Mouse (Mus musculus) testis, adult 2 months (tissue): ENCODE measurements around the gene Chrne. TPM values are rescaled to one million over a fixed set of nuclear protein-coding genes. Genes with fewer than 3 reads are reported as not detected.
A peak's percentile ranks its signal among the peaks of the same experiment; 100 is the strongest.

Experiments
- H3K27ac ChIP-seq: fragments of 200-500 bp; 2 replicates; pipeline ENCODE4 v1.5.1; 2012; ENCODE audit warnings: low read depth, low read length; ENCODE audit not compliant: control insufficient read depth, insufficient read depth
- H3K27me3 ChIP-seq: fragments of 200-500 bp; 2 replicates; pipeline ENCODE4 v1.6.1; 2012; ENCODE audit warnings: mild to moderate bottlenecking, low read length, moderate library complexity; ENCODE audit not compliant: control insufficient read depth, insufficient read depth
- H3K36me3 ChIP-seq: fragments of 200-500 bp; 2 replicates; pipeline ENCODE4 v1.6.1; 2012; ENCODE audit warnings: mild to moderate bottlenecking, low read length; ENCODE audit not compliant: control insufficient read depth, insufficient read depth
- H3K4me1 ChIP-seq: fragments of 200-500 bp; 2 replicates; pipeline ENCODE4 v1.6.1; 2012; ENCODE audit warnings: low read length; ENCODE audit not compliant: control insufficient read depth, insufficient read depth
- H3K4me3 ChIP-seq: fragments of 200-500 bp; 2 replicates; pipeline ENCODE4 v1.5.1; 2012; ENCODE audit warnings: low read depth, mild to moderate bottlenecking, low read length, moderate library complexity, mixed read lengths; ENCODE audit not compliant: control insufficient read depth
- CTCF ChIP-seq: fragments of 200-500 bp; IDR thresholded peaks from 2 replicates; pipeline ENCODE4 v1.5.1; 2012; ENCODE audit warnings: low read depth, mild to moderate bottlenecking, inconsistent platforms, low read length, moderate library complexity; ENCODE audit not compliant: control insufficient read depth, insufficient read depth, insufficient replicate concordance
- POLR2A ChIP-seq: fragments of 200-500 bp; IDR thresholded peaks from 2 replicates; pipeline ENCODE4 v1.6.1; 2012; ENCODE audit warnings: low read depth, mild to moderate bottlenecking, inconsistent platforms, low read length, moderate library complexity; ENCODE audit not compliant: control insufficient read depth
- polyA plus RNA-seq: library from polyadenylated mRNA; depleted of rRNA; stranded (reverse); fragments of >200 nt; gene quantifications from 2 replicates; pipeline ENCODE4 v1.2.3, GENCODE M21; 2012

The Chrne gene
- polyA plus RNA-seq, 1 experiment: 243 TPM

DNA sequence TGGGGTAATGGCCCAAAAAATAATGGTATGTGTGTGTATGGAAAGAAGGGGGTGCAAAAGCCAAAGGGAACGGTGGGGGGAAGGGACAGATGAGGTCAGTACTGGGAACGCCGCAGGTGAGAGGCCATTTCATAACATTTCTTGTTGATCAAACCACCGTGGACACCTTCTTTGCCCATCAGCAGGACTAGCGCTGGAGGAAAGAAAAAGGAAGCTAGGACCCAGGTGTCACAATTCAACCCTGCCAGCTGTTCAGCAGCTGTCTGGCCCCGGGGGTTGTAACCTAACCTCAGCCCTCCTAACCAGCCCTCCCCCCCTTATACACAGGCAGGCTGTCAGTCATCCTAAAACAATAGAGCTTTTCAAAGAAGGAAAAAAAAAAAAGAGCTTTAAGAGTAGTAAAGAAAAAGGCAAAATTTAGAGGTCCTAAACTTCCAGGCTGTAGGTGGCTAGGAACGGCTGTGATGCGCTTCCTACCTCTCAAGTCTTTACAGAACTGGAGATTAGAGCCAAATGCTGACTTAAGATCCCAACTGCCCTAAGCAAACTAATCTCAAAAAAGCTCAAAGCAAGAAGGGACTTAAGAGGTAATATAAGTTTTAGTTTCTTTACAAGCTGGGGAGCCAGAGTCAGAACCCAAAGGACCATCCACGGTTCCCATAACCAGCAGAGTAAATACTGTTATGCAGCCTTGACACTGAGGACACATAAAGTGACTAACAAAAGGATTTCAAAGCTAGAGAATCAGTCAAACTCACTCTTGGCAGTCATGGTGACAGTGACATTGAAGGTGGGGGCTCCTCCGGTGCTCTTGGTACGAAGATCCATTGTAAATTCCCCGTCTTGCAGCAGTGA is 33.2 kb upstream of the Chrne start:
- TF ChIP-seq CTCF: no peak
- no peak for TF ChIP-seq POLR2A
- no peak overlapping the region; the same call in 1 of the 2 replicates for H3K27ac ChIP-seq

DNA sequence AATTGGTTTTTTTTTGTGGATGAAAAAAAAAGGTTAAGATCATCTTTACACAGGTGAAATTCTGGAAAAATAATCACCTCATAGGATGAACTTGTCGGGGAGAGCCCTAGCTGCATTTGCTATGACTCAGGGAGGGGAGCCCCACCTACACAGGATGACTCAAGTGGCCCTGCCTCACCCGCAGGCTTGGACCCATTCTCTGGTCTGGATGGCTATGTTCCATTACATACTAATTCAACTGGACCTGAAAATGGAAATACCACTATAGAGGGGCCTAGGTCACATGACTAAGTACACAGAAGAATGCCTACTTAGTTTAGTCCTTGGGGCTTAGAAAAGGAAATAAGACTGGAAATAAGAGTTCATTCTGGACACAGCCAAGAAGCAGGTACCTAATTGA is 32.4 kb upstream of the Chrne start:
- Histone ChIP-seq H3K36me3 (no peaks in the 10 kb centered on the region; the same call in 1 of the 2 replicates), H3K27ac (no peak overlapping the region), H3K27me3 (no peaks in the 10 kb centered on the region), H3K4me1 (peaks cover 19% of the 10 kb centered on the region), H3K4me3 (no peak overlapping the region)
- TF ChIP-seq POLR2A (no peak), CTCF (no peak)

More for the DNA sequence above, 33.2 kb upstream of the Chrne start:
- H3K4me3 ChIP-seq: peak overlapping the region; percentile 100
- H3K4me1 ChIP-seq: peaks cover 24% of the 10 kb centered on the region
- no peaks in the 10 kb centered on the region; the same call in 1 of the 2 replicates for H3K36me3 ChIP-seq
- H3K27me3 ChIP-seq: no peaks in the 10 kb centered on the region

DNA sequence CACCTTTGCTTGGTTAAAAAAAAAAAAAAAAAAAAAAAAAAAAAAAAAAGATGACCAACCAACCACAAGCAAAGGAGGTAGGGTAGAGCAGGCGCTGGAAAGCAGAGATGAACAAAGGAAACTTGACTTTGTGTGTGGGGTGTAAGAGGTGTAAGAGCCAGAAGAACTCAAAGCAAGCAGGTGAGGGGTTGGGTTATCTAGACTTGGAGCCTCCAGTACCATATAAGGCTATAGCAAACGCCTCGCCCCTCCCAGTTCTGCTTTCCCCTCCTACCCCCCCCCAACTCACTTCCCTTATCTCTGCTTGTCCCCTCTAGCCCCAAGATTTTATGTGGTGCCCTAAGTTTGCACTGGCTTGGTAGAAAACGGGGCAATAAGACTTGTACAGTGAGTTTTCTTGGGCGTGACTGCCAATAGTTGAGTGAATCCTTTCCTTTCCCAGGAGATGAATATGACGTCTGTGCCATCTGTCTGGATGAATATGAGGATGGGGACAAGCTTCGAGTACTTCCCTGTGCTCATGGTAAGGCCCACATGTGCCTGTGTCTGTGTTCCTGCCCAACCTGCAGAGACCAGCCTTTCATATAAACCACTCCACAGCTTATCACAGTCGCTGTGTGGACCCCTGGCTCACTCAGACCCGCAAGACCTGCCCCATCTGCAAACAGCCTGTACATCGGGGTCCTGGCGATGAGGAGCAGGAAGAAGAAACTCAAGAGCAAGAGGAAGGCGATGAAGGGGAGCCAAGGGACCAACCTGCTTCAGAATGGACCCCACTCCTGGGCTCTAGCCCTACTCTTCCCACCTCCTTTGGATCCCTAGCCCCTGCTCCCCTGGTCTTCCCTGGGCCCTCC is 31.5 kb upstream of the Chrne start:
- Histone ChIP-seq H3K36me3 (no peaks in the 10 kb centered on the region; the same call in 1 of the 2 replicates), H3K4me3 (no peak overlapping the region), H3K27me3 (no peaks in the 10 kb centered on the region), H3K4me1 (peaks cover 19% of the 10 kb centered on the region), H3K27ac (no peak overlapping the region)
- no peak for TF ChIP-seq CTCF
- no peak for TF ChIP-seq POLR2A

DNA sequence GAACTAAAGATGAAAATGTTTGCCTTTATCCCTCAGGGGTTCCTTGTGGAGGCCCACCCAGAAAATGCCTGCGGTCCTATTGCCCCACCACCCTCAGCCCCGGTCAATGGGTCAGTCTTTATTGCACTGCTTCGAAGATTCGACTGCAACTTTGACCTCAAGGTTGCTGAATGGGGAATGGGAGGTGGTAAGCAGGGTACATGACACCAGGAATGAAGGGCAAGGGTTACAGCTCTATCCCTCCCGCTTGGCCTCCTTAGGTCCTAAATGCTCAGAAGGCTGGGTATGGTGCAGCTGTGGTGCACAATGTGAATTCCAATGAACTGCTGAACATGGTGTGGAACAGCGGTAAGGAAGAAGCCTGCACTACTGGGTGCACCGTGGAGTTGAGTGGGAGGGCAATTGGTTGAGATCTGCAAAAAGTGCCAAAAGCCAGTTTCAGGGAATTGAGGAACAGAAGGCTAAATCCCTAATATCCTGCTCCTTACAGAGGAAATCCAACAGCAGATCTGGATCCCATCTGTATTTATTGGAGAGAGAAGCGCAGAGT is 30.2 kb upstream of the Chrne start:
- Histone ChIP-seq H3K4me1 (peaks cover 19% of the 10 kb centered on the region), H3K36me3 (no peaks in the 10 kb centered on the region; the same call in 1 of the 2 replicates), H3K27me3 (no peaks in the 10 kb centered on the region), H3K4me3 (no peak overlapping the region), H3K27ac (no peak overlapping the region)
- TF ChIP-seq CTCF (no peak), POLR2A (no peak)

DNA sequence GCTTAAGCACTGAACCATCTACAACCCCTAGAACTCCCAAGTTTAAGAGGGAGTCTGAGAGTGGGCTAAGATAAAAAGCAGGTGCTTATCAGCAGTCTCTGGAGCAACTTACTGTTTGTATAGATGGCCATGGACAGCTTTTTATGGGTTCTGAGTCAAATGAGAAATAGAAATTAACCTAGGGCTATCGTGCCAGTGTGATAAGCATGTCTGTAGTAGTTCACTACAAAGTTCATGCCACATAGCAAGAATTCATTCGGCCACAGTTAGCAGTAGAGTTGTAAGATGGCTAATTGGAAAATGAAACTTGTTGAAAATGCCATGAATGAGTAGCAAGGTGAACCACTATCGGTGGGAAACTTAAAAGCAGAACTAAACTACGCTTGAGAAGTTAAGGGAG is 29.5 kb upstream of the Chrne start:
- no peaks in the 10 kb centered on the region; the same call in 1 of the 2 replicates for H3K36me3 ChIP-seq
- H3K4me3 ChIP-seq: no peak overlapping the region
- H3K27me3 ChIP-seq: no peaks in the 10 kb centered on the region
- H3K4me1 ChIP-seq: peaks cover 19% of the 10 kb centered on the region
- TF ChIP-seq CTCF (no peak), POLR2A (no peak)
- no peak overlapping the region for H3K27ac ChIP-seq

DNA sequence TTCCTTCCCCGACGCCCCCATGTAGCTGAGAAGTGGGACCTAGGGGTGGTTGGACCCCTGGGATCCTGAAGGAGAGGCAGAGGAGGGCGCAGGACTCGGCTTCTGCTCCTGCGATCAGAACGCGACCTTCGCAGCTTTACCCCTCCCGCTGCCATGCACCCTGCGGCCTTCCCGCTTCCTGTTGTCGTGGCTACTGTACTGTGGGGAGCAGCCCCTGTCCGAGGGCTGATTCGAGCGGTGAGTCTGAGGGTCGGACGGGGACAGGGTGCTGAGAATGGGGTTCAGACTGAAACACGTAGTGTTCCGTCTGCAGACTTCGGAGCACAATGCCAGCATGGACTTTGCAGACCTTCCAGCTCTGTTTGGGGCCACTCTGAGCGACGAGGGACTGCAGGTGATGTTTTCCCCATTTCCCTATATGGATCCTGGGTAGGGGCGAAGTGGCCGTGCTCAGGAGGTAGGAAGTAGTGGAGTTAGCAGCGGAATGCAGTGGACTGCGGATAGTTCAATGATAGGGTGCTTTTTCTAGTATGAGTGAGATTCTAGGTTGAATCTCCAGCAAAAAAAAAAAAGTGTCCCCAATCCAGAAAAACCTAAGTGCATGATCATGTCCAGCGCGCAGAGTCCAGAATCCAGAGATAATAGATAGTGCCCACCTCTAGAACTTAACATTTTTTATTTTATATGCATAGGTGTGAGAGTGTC is 28.9 kb upstream of the Chrne start:
- TF ChIP-seq CTCF: no peak
- no peak; the same call in 1 of the 2 replicates for TF ChIP-seq POLR2A
- Histone ChIP-seq H3K4me3 (peak overlapping the region; percentile 98), H3K36me3 (no peaks in the 10 kb centered on the region; the same call in 1 of the 2 replicates), H3K4me1 (peaks cover 18% of the 10 kb centered on the region), H3K27me3 (no peaks in the 10 kb centered on the region), H3K27ac (peak overlapping the region; percentile 99)
